Mouse (Mus musculus): ENCODE data around the gene Slc3a1.

The Slc3a1 gene

DNA sequence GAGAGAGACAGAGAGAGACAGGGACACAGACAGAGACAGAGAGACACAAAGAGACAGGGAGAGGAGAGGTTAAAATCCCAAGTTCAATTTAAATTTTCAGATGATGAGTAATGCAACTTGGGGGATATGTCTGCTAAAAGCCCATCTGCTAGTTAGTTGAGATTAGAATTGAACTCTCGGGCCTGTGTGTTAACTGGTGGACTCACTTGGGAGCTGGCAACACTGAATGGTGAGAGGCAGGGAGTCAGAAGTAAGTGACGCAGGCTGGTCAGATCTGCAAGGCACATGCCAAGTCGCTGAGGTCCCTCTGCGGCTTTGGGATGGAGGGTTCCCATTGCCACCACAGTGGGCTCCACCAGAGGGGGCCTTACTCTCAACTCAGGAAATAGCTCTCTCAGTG is 10.1 kb downstream of the Slc3a1 start:
- no peak for DNase-seq

DNA sequence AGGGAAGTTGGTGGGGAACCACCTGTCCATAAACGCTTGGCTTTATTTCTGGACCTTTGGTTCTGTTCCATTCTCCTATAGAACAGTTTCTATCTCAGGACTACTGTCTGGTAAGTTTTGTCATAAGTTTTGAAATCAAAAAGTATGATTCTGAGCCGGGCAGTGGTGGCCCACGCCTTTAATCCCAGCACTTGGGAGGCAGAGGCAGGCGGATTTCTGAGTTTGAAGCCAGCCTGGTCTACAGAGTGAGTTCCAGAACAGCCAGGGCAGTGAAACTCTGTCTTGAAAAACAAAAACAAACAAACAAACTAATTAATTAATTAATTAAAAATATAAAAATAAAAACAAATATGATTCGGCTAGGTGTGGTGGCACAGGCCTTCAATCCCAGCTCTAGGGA is 10.6 kb downstream of the Slc3a1 start:
- no peak for DNase-seq

DNA sequence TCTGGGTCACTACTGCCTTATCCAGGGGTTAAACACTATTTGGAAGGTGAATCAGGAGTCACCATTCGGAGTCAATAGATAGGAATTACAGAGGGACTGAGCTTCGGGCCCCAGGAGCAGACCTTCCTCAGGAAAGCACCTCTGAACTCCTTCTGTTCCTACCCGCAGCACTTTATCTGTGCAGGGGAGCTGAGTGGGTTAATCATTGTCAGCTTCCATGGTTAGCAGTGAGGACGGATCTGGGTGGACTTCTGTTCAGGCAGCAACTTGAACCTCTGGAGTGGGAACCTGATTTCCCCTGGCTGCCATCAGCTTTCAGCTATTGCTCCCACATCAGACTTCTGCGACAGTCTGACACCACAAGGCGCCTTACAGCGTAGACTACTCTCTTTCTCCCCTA is 12.7 kb downstream of the Slc3a1 start:
- DNase-seq = no peak

DNA sequence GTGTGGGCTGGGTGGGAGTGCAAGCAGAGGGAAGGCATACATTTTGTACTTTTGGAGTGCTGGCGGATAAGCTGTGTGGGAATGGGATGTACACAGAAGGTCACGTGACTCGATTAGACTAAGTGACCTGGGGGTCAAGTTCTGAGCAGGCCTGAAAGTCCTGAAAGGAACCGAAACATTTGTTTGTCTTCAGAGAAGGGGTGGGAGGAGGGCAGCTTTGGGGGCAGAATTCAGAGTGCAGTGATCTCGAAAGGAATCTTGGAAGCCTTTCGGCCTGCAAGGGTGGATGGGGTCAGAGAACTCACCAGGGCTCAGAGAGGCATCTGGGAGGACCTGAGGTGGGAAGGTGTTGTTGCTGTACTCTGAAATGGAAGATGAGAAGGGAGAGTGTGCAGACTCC is 14.2 kb downstream of the Slc3a1 start:
- DNase-seq = no peak

DNA sequence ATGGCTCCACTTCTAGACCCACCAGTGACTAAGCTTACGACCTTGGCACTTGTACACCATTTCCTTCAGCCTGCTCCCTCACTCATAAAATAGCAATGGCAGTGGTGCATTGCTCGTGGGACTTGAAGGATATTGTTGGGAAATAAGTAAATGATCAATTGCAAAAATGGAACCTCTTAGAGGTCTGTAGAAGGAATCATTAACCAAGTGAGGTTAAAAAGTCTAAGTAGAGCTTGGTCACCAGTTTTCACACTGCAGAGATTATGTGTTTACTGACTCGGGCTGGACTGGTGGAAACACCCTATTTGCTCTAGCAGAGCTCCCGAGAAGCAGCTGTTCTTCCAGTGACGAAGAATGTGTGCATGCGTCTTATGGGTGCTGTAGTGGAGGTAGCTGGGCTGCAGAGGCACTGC is 15.2 kb downstream of the Slc3a1 start:
- no peak for DNase-seq

DNA sequence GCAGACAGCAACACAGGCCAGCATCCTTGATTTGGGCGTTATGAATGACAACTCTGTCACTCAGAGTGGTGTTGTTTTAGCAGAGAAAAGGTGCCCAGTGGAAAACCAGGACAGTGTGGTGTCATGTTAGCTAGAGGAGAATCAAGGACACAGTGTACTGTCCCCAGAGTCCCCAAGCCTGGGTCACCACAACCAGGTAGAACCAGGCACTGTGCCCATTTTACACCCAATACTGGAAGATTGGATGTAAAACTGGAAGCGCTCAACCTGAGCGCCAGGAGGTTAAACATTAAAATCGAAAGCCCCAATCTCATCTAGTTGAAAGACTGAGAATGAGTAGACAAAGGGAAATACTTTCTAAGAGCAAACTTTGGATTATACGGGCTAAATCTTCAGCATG is 16.3 kb downstream of the Slc3a1 start:
- DNase-seq = no peak

DNA sequence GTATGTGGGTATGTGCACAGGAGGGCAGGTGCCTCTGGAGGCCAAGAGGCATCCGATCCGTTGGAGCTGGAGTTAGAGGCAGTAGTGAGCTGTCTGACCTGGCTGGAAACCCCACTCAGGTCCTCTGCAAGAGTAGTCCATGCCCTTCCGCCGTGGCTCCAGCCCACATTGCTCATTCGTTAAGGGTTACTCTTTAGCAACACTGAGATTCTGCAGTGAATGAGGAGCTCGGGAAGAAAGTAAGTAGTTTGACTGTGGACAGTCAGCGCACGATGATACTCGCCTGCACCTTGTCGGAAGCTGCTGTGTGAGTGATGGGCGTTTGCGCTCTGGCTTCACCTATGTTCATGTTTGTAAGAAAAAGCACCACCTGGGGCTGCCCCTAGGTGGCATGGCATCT is 17.0 kb downstream of the Slc3a1 start:
- no peak for DNase-seq

DNA sequence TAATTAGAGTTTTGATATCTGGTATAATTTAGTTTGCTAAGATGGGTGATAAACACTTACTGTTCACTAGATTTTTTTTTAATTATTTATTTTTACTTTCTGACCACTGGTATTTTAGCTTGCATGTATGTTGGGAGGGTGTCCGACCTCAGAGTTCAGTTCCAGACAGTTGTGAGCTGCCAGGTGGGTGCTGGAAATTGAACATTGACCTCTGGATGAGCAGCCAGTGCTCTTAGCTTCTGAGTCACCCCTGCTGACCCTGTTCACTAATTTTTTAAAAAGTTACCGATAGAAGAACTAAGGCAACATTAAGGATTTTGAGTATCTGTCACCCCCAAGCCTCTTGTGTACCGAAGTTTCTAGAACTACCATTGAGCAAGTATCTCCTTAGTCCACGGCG is 20.2 kb downstream of the Slc3a1 start:
- no peak for DNase-seq

DNA sequence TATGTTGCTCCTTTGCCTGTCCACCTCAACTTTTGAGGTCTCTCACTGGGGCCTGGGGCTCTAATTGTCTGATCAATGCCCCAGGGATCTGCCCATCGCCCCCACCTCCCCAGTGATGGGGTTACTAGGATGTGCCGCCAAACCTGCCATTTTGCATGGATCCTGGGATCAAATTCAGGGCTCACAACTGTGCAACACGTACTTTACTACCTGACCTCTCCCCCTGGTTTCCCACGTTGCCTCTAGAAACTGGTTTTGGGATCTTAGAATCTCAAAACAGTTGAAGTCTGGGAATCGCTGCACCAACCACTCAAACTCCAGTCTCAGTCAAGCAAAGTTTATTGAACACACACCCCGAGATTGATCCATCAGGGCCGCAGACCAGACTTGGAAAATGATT is 30.1 kb downstream of the Slc3a1 start:
- no peak for DNase-seq

DNA sequence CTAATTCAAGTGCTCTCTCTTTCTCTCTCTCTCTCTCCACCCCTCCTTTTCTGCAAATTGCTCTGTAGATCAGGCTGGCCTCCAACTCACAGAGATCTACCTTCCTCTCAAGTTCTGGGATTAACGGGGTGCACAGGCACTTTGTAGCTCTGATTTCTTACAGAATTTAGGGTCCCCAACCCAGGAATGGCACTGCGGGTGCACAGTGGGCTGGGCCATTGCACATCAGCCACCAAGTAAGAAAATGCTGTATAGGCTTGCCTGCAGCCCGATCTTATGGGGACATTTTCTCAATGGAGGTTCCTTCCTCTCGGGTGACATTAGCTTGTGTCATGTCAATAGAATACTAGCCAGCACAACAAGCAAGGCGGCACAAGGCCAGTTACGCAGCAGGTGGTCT is 31.0 kb downstream of the Slc3a1 start:
- DNase-seq = no peak

DNA sequence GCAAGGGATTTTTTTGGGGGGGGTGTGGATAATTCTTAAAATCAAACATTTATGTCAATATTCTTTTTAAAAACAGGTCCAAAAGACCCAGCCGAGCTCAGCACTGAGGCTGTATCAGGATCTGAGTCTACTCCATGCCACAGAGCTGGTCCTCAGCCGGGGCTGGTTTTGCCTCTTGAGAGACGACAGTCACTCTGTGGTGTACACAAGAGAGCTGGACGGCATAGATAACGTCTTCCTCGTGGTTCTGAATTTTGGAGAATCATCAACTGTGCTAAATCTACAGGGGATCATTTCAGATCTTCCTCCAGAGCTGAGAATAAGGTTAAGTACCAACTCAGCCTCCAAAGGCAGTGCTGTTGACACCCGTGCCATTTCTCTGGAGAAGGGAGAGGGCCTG is 35.4 kb downstream of the Slc3a1 start:
- no peak for DNase-seq

DNA sequence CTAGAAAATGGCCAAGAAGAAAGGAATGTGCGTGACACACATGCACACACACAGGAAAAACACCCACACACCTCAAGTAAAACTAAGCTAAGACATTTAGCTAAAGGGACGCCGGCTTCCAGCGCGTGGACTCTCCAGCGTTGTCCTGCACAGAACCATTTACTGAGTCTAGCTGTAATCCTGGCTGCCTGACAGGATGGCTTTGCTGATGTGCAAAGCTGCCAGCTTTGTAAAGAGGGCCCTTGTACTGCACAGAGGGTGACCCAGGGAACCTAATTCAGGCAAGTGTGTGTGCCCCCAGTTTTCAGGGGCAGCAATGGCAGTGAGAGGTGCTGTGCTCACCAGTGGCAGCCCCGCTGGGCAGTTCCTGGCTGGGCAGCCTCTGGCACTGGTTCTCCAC is 39.2 kb downstream of the Slc3a1 start:
- peak; percentile 25 for DNase-seq

DNA sequence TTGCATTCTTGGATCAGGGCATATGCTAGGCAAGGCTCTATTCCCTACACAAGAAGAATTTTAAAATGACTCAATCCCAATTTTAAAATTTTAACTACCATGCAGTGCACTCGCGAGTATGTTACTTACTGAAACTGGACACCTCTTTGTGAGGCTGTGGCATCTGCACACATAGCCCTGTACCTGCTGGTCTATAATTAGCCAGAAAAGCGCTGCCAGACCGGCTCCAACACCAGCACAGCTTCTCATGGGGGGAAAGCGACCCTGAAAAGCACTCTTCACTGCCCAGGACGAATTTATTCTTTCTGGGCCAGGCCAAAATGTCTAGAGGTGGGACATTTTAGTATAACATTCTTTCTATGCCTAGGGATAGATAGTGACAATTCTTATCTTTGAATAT is 42.5 kb downstream of the Slc3a1 start:
- DNase-seq = peak; percentile 1

DNA sequence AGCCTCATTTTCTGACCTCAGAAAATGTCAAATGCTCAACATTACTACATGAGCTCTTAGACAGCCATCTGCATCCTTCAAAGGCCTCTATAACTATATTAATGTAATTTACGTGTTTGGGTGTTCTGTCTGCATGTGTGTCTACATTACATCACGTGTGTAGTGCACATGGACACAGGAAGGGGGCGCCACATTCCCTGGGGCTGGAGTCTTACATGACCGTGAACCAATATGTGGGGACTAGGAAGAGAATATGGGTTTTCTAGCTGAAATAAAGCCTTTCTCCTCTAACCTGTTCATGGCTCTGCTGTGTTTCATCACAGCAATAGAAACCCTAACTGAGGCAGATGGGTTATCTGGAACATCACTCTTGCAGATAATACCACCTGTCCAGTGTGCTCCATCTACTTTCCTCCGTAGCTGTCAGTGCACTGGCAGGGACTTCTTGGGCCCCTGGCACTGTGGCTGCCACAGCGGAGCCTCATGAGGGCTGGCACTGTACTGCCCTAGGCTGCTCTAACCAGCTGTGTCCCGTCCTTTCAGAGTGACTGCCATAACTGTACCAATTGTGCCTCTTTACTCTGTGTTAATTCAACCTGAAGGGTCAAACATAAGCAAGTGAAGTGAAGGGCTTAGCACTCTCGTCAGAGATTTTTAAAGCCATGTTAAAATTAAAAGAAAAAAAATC is 43.1 kb downstream of the Slc3a1 start:
- peak; percentile 32 for DNase-seq

DNA sequence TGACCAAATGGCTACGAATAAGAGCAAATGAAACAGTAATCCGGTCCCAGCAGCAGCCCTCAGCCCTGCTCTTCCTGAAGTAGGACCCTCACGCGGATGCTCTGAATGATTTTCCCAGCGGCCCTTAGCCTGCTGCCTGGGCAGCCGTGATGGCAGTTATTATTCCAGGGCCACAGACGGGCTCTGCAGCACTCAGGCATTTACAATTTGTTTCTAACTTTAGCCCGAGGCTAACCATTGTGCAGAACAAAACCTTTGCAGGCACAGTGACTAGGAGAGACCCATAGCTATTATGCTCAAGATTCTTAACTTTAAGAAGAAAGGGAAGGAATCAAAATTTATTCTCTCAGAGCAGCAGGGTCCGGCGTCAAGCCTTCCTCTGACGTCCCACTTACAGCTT is 44.2 kb downstream of the Slc3a1 start:
- no peak for DNase-seq

DNA sequence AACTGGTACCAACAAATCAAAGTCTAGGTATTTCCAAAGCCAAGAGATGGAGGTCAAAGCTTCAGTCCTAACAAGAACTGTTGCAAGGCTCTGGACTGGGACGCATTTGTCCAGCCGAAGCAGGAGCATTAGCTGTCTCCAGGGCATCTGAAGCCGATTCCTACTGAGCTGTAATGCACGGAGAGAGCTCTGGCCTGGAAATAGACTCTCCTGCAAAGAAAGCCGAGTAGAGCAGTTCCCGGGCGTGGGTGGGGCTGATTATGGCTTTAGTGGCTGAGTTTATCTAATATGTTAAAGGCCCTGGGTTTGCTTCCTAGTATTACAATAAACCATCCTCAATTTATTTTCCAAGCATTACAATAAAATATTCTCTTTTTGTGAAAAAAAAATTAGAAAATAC is 45.0 kb downstream of the Slc3a1 start:
- no peak for DNase-seq

DNA sequence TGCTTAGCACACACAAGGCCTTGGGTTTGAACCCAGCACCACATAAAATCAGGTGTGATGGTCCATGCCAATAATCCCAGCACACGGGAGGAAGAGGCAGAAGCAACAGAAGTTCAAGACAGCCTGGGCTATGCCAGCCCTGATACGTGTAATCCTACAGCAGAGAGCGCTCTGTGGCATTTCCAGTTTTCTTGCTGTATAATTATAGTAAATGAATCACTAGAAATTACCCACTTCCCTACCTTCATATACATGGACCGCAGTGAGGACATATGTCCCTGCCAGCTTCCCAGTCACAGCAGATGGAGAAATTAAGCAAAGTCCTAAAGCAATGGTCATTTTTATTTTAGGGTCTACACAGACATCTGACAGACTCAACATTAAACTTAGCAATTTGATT is 45.9 kb downstream of the Slc3a1 start:
- no peak for DNase-seq

DNA sequence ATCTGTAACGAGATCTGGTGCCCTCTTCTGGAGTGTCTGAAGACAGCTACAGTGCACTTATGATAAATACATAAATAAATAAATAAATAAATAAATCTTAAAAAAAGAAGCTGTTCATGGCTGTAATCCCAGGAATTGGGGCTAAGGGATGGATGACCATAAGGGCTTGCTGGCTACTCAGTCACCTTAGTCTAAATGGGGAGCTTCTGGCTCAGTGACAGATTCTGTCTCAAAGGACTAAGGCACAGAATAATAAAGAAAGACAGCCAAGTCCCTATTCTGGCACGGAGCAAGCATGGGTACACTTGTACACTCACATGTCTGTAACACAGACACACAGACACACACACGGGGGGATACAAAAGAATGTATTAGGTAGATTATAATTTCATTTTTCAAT is 51.1 kb downstream of the Slc3a1 start:
- DNase-seq = peak; percentile 45

DNA sequence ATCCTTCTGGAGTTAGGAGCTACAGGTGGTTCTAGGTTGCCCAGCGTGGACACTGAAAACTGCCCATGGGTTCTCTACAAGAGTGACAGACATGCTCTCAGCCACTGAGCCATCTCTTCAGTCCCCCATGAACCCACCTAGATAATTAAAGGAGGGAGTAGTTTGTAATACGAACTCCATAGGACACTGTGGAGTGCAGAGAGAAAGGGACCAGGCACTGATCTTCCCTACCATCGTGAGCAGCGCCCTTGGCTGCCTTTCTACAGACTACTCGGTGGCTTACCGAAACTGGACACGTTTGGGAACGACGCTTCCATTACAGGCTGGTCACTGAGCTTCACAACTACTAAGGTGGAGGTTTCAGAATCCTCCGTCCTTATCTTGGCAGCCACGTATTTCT is 52.6 kb downstream of the Slc3a1 start:
- DNase-seq = no peak

DNA sequence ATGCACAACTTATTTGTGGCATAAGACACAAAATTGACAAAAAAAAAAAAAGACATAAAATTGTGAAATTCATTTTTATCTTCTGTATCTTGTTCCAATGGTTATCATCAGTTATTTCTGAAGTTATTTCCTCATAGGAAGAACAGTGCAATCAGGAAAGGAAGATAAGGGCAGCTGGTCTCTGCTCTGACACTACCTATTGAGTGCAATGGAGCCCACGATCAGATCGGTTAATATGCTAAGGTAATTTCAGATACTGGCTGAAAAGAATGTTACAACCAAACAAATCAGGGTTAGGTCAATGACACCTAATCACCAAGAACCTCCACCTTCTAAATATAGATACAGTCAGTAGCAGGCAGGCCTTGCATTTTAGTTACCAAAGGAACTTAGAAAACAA is 57.2 kb downstream of the Slc3a1 start:
- no peak for DNase-seq

DNA sequence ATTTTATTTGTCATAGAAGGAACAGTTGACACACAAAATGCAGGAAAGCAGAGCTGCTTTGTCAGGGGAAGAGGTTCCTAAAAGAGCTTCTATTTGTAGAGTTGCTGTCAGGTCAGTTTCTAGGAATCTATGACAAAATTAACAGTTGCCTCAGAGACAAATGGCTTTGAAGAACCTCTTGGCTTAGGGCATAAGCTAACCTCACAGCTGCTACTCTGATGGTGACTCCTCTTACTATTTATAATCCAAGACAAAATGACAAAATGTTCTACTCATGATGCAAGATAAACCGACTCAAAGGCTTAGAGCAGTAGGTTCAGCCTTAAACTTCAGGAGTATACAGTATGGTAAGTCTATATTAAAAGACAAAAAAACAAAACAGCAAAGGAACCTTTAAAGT is 58.3 kb downstream of the Slc3a1 start:
- no peak for DNase-seq

DNA sequence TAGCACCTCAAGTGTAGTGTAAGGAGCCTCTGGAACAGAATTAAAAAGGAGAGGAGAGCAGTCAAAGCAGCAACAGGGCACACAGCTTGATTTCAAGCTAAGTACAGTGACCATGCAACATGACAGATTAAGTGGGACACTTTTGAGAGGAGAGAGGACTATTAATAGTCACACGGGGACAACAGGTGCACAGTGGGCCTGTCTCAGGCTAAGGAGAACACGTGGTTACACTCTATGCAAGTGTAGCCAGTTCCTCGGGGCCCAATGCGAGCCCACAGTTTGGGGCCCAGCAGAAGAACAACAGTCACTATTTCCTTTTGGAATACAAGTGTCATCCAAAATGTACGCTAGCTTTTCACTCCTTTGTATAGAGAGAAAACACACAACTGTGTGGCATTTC is 59.4 kb downstream of the Slc3a1 start:
- DNase-seq = peak; percentile 82

DNA sequence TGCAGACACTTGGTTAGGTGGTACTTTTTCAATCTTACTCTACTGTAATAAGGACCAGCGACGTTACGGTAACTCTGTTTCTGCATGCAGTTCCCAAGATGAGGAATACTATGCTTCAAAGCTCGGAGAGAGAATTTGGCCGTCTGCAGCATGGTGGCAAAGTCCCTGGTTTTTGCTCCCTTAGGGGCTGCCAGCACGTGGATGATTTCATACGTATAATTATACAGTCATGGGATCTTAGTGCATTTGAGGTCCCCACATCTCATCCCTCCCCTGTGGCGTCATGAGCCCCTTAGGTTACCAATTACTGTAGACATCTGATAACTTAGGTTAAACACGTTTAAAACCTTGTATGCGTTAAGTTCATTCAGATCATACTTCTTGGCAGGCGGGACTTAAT is 60.2 kb downstream of the Slc3a1 start:
- DNase-seq = peak; percentile 49

DNA sequence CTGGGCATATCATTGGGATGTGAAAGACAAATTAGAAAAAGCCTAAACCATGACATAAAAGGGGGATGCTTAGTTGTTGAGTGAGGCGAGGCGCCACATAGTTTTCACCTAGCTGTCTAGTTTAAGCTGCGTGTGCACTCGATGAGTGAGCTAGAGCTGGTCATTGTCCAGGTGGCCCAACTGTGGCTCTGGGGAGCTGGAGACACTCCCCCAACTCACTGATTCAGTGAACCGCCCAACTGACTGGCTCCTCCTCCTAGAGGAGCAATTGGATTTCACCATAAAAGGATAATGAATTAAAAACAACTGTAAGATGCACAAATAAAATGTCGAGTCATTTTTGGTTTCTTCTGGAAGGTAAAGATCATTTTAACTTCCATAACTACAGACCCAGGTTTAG is 60.8 kb downstream of the Slc3a1 start:
- DNase-seq = peak; percentile 58

DNA sequence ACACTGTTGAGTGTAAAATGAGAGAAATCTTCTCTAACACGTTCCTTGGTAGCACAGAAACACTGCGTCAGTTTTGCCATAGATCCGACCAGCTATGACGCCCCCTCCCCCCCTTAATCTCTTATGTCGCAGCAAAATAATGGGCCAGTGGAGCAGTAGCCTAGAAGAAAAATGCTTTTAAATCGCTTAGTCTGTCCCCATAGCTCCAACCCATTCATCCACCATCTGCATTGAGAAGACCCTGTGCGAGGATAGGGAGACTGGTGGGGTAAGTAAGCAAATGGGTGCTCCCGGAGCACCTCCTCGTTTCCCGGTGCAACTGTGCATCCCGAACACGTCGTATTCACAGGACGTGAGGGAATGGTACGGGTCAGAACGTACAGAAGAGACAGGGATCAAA is 61.4 kb downstream of the Slc3a1 start:
- peak; percentile 60 for DNase-seq

Measured in cerebellum, adult 9-10 months (tissue).